Mouse (Mus musculus) cerebellum, postnatal 25 days (tissue): Measurements from ENCODE around the gene Dmbx1.
A peak's percentile ranks its signal among the peaks of the same experiment; 100 is the strongest.

Experiments used
- DNase-seq, 2 experiments: peaks; one replicate each; pipeline ENCODE4 v3.0.0; 2021; ENCODE audit warnings: mixed read lengths in 2 of 2

The Dmbx1 gene

GRCm38 (mm10) chr4:115939295-115940102 is at the start of gene Dmbx1:
TSS of gene Dmbx1 (minus strand) at chr4:115939926.
- peak; percentile 40 to 54 for DNase-seq

DNA sequence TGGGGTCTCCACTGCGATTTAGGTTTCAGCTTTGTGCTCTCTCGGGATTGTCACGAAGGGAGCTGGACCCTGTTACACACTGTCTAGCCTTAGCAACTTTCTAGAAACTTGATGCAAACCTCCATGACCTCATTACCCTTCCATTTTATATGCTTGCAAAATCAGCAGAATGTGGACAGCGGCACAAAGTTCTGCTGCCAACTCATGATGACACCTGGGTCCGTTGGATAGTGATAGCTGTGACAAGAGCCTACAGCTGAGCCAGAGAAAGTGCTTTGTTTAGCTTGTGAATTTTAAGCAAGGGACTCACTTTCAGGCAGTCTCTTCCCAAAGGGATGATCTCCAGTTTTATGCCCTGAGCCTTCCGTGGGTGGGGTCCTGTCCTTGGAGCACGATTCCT is 49.7 kb upstream of the Dmbx1 start:
- no peak for DNase-seq

GRCm38 (mm10) chr4:115987858-115988530 is 48.3 kb upstream of the Dmbx1 start:
- no peak for DNase-seq

DNA sequence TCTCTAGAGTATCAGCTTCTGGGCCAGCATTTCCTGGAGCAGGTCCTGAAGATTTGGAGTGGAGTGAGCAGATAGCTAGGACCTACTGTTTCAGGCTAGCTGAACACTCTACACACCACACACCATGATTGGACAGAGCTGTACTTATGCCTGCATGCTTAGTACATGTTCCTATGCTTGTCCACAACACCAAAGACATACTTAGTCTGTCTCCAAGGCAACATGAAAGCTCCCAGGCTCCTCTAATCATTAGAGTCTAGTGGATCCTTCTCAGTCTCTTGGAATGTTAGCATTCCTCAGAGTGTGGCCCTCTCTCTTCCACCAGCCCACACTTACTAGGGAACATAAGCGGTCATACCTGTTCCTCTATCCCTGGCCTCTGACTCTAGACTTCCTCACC is 47.7 kb upstream of the Dmbx1 start:
- no peak for DNase-seq

DNA sequence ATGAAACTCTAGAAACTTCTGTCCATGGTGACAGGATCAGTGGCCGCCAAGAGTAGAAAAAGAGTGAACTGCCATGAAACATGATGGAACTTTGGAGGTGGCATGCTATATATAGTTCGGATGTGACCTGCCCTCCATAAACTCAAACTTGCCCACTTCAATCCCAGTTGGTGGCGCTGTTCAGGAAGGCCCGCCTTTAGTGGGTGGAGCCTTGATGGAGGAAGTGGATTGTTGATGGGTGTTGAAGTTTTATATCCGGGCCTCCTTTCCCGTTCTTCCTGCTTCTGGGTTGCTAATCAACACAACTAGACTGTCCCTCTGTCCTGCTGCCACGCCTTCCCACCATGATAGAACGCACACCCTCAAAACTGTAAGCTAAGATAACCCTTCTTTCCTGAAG is 45.2 kb upstream of the Dmbx1 start:
- DNase-seq, result no peak

DNA sequence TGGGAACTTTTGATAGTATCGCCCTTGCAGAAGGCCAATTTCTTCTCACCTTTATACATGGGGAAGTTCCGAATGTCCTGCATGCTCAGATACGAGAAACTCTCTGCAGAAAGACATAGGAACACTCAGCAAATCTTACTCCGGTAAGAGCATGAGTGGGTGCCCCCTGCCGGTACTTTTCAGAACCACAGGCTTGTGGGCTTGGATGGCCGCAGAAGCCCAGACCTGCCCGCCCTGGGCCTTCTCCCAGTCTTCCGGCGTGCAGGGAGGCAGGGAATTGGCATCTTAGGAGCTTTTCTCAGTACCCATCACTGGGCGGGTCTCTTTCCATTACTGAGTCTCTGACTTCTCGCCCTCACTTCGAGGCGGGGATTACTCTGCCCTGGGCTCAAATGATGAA is 44.4 kb upstream of the Dmbx1 start:
- peak; percentile 91 to 95 for DNase-seq

GRCm38 (mm10) chr4:115980676-115981075 is 41.0 kb upstream of the Dmbx1 start:
- DNase-seq, result peak; percentile 73 to 84

- DNase-seq, result peak in 1 of 2 experiments; percentile 13
Observed at GRCm38 (mm10) chr4:115979437-115979836, 39.7 kb upstream of the Dmbx1 start.

DNA sequence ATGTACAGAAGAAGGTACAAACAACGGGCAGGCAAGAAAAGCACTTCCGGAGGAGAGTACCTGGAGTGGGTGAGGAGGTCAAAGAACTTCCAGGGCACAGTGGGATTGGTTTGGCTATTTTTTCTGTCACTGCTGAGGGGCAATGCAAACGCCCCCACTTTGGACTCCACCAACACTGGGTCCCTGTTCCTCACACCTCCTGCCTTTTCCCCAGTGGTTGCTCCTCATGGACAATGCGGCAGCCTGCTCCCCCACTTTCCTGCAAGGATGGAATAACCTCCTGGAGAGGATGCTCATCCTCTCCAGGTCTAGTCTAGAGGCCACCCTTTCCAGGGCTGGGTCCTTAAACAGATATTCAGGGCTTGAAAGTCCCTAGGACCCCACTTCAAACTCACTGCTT is 39.2 kb upstream of the Dmbx1 start:
- no peak for DNase-seq

DNA sequence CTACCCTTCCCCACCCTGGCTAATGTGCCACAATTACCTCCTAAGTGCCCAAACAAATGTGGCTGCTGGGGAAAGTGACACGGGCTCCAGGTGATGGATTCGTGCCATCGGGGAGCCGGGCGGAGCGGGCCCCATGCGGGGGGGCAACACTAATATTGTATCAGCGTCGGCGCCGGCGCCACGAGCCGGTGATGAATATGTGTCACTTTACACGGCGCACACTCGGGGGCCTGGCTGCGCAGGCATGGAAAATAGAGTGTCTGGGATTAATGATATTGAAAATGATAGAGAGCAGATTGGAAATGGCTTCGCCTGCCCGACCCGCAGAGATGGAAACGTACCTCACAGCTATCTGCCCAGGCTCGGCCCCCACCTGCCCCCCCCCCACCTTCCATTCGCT is 32.8 kb upstream of the Dmbx1 start:
- no peak for DNase-seq

DNA sequence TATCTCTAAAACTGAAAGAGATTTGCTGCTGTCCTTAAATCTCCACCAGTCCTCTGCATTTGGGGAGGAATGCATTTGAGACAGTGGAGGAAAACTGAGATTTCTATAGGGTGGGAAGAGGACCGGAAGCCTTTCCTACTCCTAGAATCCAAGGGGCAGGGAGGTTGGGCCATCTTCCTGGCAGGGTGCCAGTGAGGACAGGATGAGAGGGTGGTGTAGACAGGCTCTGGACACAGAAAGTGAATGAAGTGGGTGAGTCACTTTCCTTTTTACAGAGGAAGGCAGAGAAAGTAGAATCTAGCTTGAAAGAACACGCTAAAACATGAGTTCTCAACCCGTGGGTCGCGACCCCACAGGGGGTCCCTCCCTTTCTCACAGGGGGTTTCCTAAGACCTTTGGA is 24.7 kb upstream of the Dmbx1 start:
- no peak for DNase-seq

GRCm38 (mm10) chr4:115963751-115964150 is 24.0 kb upstream of the Dmbx1 start:
- no peak for DNase-seq

GRCm38 (mm10) chr4:115962671-115963412 is 23.1 kb upstream of the Dmbx1 start:
- DNase-seq, result peak; percentile 56 to 58

GRCm38 (mm10) chr4:115961991-115962390 is 22.3 kb upstream of the Dmbx1 start:
- DNase-seq, result no peak

DNA sequence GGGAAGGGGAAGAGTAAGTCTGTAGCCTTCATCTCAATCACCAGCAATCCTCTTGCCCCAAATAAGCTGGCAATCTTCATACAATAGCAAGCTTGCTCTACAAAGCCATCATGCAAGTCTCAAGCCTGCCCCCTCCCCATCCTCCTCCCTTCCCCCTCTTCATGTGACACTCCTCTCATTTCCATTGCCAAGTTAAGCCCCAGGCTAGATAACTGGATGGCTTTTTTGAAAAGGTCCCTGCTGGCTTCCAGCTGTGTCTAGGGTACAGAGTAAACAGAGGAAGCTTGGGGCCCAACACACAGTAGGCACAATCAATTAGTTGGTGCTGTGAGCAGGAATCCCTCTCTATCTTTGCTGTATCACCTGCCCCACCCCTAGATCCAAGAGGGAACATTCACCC is 19.8 kb upstream of the Dmbx1 start:
- DNase-seq, result no peak

DNA sequence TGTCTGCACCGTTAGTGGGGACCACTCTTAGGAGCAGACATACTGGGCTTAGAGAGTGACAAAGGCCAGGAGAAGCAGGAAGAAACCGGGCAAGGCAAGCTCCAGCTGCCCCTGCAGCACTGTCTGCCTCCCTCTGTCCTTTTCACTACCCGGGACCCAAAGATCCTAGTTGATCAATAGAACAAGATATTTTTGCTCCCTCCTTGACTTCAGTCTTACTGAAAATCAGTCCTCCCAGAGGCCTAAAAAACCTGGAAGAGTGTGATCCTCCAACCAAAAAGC is 15.7 kb upstream of the Dmbx1 start:
- no peak for DNase-seq

- no peak for DNase-seq
Observed at GRCm38 (mm10) chr4:115954656-115955493, 15.1 kb upstream of the Dmbx1 start.

DNA sequence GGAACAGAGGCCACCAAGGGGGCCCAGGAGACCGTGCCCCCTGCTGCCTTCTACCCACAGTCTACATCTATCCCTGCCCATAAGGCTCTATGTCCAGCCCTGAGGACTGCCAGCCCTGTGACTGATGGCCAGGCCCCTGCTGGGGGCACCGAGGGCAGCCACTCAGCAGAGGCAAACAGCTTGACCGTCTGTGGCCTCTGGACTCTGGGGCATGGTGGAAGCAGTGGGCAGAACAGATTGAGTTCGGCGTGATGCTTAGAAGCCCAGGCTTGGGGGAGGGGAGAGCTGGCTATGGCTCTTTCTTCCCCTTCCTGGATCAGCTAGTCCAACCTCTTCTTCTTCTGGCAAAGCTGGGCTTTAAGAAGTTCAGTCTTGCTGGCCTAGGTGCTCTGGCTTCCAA is 13.8 kb upstream of the Dmbx1 start:
- no peak for DNase-seq

DNA sequence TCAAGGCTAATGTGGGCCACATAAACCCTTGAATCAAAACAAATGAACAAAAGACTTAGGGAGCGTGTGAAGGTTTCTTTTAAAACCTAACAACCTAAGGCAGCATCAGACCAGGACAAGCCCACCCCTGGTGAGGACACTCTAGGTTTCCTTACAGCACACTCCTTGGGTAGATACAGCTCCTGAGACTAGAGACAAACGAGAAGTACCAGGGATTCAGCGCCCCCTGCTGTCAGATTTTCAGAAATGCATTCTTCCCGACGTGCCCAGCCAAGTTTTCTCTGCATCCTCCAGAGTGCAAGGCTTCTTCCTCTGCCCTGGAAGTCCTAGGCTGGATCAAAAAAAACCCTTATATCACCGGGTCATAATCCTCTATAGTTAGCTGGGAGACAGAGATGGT is 13.0 kb upstream of the Dmbx1 start:
- DNase-seq, result peak; percentile 53 to 70

DNA sequence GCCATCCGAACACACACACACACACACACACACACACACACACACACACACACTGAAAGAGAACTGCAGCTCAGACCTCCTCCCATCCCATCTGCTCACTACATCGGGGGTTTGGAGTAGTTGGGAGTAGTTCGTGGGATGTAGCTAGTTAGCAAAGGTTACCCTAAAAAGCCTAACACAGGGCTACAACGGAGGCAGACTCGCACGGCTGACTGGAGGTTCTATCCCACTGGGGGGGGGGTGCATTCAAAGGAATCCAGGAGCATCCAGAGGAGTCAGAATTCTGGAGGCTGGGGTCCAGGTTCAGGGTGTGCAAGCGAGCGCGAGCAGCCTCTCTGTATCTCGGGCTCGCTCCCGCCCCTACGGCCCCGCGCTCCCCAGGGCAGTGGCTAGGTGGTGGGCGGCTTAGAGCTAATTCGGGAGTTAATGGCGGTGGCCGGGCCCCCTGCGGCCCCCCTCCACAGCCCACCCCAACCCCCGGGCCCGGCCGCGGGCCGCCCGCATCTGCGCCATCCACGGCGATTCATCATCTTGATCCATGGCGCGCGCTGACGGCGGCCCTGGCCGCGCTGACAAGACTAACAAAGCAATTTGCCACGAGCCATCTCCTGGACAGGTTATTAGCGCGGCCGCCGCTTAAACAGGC is 4.1 kb upstream of the Dmbx1 start:
- no peak for DNase-seq

DNA sequence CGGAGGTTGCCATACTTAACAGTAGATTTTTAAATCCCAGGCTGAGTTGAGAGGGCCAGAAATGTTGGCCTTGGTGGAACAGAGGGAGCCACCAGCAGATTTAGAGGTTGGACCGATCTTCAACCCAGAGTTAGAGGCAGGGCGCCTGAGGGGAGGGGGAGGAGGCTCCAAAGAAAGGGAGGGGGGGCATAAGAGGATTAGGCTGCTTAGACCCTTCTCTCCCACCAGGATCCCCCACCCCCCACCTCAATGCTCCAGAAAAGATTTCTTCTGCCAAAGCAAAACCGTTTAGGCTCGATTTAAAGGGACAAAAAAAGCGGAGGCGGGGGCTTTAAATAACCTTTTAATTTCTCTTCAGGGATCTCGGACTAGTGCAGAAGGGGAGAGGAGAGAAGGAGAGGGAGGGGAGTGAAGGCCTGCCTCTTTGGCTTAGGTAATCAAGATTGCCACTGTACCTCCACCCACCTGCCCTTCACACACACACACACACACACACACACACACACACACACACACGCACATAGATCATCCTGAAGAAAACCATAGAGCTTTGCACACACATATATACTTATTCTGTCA is 1.6 kb upstream of the Dmbx1 start:
- DNase-seq, result no peak

- DNase-seq, result no peak
Observed at GRCm38 (mm10) chr4:115940681-115941080, 955 bp upstream of the Dmbx1 start.
